Mouse (Mus musculus) yolk sac, embryonic 10.5 days (tissue): ENCODE data around the gene Siglec1.
A peak's percentile ranks its signal among the peaks of the same experiment; 100 is the strongest.

Source experiments
- DNase-seq: peaks from one replicate; pipeline ENCODE4 v3.0.0-alpha.2; 2017; ENCODE audit warnings: low spot score

The Siglec1 gene

DNA sequence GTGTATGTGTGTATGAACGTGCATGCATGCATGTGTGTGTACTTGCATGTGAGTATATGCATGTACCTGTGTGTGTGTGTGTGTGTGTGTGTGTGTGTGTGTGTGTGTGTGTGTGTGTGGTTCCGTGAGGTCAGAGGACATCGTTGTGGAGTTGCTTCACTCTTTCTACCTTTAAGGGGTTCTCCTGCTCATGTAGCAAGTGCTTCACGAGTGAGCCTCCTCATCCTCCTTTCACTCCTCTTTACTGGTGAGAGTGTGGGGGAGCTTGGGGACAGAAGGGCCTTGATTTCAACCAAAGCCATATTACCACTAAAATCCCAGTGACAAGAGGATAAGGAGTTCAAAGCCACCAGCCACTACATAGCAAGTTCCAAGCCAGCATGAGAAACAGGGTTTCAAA, 10.5 kb upstream of the Siglec1 start:
- no peak for DNase-seq

DNA sequence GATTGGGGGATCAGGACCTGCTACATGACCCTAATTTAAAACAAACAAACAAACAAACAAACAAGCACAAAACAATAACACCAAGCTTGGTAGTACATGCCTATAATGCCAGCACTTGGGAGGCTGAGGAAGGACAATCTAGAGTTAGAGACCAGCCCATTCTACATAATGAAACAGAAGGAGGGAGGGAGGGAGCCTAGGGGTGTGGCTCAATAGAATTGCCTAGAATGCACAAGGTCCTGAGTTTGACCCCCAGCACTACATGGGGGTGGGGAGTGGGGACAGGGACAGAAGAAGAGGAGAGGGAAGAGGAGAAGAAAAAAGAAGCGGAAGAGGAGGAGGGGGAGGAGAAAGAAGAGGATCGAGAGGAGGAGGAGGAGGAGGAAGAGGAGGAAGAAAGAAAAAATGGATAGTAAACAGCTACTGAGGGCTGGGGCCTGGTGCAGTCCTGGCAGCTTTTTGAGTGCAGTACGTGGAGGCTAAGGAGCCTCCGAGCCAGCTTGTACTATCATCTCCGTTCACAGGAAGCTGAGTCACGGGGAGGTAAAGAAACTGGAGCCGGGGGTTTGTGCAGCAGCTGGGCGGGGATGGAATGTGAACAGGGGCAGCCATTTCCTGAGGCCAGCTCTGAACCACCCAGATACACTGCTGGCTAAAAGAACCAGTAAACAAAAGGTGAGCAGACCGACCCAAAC, 9.7 kb upstream of the Siglec1 start:
- DNase-seq, result peak; percentile 72

DNA sequence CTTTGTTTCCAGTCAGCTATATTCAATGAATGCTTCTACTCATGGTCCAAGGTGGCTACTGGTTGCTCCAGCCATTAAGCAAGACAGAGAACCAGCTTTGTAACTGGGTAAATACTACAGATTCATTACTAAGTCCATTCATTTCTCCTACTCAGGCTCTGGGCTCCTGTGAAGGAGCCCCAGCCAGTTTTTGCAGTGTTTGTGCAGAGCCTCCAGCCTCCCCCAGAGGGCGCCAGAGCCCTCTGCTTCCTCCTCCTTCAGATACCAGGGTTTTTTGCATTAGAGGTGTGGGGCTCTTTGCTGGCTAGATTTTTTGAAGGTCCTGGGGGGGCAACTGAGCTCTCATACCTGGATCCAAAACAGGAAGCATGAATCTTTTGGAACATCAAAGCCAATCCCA, 8.3 kb upstream of the Siglec1 start:
- peak; percentile 66 for DNase-seq

DNA sequence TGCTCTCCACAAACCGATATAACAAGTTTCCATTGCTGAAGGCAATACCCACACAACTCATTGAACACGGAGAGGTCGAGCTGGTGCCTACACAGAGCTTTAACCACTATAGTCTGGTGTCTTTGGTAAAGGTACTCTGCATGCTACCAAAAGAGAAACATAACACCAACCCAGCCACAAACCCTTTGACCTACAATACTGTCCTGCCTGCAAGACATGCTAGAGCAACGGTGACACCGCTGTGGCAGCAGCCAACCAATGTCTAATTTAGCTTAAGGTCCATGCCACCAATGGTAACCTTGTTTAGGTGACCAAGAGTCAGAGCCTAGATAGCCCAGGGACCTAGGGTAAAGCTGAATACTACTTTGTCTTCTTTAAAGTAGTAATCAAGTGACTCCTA, 7.0 kb upstream of the Siglec1 start:
- DNase-seq, result no peak

DNA sequence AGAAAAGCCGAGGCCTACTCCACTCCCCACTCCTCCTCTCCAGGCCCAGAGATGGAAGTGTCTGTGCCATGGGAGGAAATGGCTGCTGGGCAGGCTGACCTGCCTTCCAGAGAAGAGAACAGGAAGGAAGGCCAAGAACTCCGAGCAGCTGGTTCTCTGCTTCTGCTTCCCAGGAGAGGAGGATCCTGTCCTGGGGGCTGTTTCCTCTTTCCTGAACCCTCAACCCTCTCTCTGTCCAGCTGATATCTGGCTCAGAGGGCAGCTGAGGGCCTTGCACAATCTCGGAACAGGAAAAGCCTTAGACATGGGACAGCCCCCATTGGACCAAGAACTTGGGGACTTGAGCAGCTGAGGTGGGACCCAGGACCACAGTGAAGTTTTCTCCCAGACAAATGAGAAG, 4.3 kb upstream of the Siglec1 start:
- no peak for DNase-seq

DNA sequence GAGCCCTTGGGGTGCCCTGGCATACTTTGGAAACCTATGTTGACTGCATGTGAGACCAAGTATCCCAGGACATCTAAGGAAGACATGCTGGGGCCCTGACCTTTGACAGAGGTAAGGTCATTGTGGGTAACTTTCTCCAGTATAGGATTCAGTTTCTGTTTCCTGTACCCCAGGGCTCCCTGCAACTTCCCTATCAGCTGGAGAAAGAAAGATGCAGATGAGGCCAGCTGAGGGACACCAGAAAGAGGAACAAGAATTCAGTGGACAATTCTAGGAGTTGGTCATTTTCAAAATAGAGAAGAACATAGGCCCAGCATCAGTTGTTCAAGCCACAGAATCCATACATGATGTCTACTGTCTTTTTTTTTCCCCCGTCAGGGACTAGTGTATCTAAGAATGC, 3.1 kb upstream of the Siglec1 start:
- no peak for DNase-seq

DNA sequence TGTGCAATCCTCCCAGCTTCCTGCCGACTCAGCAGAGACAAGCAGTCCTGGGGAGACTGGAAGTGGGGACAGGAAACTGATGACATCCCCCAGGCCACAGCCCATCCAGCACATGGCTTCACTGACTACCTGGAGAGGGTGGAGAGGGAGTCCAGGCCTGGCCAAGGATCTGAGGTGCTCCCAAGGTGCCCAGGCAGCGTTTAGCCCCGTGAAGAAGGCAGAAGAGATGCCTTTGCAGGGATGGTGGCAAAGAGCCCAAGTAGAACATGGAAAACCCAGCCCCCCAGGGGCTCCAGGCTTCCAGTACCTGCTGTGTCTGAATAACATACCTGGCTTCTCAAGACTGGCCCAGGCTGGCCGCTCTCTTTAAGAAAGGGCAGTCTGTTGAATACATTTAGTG, 2.0 kb upstream of the Siglec1 start:
- DNase-seq, result no peak

DNA sequence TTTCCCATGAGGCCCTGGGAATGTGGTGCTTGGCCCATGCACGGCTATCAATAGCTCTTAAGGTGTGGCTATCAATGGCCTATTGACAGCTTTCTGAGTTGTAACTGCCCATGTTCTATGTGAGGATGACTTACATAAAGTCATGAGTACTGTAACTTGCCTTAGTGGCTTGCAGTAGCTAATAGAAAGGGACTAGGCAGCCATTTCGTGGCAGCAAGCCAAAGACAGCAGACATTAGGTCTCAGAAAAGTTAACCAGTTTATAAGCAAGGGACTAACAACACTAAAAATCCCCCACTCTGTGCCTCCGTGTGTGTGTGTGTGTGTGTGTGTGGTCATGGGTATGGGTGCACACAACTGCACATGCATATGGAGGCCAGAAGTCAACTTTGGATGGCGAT, 2.4 kb downstream of the Siglec1 start:
- no peak for DNase-seq

DNA sequence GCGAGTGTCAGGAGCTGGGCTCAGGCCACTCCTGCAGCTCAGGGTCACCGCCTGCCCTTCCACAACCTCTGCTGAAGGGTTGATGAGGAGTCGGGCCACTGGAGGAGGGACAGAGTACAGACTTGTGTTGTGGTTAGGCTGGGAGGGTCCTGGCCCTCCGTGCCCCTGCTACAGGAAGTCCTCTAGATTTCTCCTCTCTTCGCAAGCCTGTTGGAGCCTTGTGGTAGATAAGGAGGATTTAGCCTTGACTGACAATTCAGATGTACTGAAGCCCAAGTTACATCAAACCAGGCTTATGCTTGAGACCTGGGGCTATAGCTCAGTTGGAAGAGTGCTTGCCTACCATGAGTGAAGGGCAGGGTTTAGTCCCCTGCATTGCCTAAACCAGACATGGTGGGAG, 6.1 kb downstream of the Siglec1 start:
- DNase-seq, result no peak

DNA sequence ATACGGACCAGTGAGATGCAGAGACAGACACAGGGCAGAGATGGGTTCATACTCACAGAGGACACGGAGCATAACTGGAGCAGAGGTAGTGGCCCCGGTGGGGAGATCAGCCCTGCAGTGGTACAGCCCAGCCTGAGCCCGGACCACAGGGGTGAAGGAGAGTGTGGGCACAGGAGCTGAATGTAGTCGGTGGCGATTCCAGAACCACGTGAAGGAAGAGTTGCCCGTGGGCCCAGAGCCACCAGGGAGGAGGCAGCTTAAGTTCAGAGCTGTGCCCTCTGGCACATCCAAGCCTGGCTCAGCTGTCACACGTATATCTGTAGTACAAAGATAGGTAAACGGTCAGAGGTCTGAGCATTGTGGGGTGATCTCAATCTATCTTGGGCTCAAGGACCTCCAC, 14.0 kb downstream of the Siglec1 start:
- DNase-seq, result no peak

DNA sequence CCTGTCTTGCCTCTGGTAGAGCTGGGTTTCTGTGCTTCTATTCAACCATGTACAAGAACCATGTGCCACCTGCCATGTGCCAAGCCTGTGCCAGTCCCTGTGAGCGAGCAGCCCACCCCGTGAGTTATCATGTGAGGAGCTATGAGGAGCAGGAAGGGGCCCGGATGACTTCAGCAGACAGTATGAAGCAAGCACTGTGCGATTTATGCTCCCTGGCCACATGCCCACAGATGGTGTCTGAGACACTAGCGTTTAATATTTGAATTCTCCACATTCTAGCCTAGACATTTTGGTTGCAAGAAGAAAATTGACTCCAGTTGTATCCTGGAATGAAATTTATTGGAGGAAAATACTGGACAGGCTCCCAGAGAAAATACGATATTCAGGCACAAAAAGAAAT, 19.1 kb downstream of the Siglec1 start:
- DNase-seq, result no peak

DNA sequence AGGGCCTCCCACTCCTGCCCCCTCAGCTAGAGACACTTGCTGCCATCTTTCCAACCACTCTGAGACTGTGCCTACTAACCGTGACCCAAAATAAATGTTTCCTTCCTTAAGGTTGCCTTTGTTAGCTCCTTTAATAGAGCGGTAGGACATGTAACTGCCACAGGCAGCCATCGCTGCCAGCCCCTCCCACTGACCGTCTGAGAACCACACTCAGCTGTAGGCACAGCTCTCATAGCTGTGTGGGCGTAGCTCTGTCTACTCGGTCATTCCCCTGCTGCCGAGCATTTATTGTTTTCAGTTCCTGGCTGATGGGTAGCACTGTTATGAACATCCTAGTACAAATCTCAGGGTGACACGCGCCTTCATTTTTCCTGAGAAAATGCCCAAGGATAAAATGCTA, 20.2 kb downstream of the Siglec1 start:
- DNase-seq, result no peak

DNA sequence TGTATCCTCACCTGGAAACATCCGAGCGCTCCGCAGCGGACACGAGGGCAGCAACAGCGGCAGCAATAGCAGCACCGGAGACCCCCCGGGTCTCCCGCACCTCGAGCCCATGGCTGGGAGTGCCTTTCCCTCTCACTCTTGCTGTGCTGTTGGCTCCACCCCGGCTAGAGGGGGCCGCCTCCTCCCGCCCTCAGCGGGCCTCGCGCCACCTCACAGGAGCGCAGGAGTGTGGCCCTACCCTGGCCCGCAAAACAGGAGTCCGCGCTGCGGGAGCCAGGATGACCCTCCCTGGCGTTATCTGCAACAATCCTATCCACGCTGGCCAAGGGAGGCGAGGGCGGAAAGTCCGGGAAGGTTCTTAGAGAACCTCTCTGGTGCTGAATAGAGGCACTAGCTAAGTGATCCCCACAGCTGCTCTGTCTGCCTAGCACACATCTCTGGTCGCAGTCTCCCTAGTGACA, 23.1 kb downstream of the Siglec1 start, which contains the start of gene Adam33:
TSS of gene Adam33 (minus strand) at position 411 of the 461 bp plus-strand sequence.
- DNase-seq, result peak; percentile 29

DNA sequence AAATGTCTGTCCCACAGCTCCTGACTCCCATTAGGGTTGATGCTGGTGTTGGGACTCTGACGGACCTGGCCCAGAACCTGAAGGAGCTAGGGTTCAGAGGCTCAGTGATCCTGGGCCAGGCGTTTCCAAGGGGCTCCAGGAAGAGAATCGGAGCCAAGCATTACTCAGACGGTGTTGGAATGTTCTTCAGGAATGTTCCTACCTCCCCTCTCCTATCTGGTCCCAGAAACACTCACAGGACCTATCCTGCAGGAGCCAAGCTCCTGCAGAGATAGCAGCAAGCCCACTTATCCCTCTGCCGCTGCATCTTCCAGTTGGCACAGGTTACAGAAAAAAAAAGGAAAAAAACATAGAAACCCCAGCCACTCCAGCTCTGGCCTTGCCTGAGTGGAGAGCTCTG, 25.0 kb downstream of the Siglec1 start:
- DNase-seq, result peak; percentile 16

DNA sequence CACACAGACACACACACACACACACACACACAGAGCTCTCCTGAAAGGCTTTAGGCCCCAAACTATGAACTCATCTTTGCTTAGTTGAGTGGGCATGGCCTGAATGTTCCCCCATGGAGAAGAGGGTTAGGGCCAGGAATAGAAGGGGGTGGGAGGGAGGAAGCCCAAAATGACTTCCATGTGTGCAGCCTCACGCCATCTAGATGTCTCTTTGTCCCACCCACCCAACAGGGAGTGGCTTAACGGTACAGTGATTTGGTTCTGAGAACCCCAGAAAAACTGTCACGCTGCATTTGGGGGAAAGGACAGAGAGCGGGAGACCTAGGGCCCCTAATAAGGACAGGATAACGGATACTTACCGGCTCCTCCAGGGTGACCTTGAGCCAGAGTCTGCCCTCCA, 25.8 kb downstream of the Siglec1 start:
- DNase-seq, result no peak

DNA sequence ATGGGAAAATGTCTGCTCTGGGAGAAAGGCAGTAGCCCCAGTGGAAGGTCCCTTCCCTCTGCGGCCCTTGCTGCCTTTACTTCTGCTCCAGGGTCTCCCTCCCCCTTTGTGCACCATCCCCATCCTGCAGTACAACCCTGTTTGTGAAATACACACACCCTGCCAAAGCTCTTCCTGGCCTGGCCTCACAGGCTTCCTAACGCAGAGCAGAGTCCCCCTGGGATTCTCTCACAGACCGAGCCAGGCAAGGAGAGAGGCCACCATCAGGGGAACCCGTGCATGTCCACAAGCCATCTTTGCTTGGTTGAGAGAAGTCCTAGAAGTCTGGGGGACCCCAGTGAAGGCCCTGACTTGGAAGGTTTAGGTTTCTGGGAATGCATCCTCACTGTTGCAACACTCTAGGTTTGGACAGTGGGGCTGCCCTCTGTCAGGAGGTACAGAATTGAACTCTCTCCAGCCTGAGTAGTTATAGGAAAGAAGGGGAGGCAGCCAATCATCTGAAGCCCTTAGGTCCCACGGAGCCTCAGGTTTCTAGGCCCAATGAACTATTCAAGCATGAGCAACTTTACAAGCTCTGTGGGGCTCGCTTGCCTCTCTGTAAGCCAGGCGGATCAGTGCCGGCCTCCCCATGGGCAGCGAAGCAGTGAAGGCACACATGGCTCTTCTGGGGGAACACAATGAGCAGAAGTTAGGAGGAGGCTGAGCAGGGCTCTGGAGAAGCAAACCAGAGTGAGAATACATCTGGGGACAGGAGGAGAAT, 26.6 kb downstream of the Siglec1 start:
- no peak for DNase-seq

DNA sequence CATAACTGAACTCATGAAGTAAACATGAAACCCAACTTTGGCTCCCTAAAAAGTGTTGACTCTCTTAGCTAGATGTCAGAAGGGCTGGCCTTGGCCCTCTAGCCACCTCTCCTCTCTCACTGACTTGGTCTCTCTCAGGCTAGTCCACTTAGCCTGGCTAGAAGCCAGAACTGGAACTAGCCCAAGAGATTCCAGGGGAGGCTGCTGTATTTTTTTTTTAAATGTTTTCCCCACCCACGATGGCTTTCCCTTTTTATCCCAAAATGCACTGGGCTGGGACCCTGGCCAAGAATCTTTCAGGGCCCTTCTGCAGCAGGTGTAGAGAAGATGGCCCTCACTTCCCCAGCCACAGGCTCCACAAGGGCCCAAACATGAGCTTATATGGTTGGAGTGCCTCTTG, 27.2 kb downstream of the Siglec1 start:
- DNase-seq, result no peak

DNA sequence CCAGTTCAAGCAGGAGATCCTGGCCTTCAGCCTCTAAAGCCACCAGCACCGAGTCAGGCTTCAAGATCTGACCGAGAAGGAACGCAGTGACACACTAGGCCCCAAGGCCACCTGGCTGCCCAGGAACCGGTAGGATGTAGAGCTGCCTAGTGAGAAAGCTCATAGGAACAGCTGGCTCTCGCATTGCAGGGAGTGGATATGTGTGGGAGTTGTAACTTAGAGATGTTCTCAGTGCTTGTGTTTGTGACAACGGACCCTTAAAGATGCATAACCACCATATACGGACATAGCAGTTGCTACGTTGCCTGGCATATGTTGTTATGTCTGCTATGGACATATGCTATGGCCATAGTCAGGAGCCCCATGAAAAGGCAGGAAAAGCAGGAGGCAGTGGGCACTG, 27.9 kb downstream of the Siglec1 start:
- no peak for DNase-seq

DNA sequence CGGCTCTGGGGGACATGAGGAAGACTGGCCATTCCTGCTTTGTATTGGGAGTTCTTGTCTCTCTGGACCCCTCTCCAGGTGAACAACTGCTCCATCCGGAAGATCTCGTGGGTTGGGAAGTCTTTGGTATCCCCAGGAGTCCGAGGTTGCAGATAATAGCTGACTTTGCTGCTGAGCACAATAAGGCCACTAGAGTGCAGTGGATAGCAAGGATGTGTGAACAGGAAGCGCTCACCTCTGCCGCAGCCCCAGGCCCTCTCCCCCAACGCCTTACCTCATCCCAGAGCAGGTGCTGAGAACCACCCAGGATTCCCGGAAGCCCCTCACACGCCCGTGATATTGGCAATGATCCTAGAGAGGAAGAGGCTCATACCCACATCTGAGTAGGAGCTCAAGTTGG, 30.4 kb downstream of the Siglec1 start:
- DNase-seq, result peak; percentile 45

DNA sequence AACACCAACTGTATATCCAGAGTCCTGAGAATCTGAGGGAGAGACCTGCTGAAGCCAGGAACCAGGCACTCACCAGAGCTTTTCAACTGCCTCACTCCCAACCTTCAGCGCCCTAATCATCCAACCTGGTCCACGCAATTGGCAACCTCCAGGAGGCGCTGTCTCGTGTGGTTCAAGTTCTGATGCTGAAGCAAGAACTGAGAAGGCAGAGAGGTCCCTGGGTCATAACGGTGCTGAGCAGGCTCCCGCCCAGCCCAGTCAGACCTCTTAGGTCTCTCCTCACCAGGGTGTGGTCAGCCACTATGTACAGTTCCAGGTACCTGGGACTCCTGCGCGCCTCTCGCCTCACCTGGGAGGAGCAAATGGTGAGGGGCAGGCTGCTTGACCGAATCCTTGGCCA, 30.9 kb downstream of the Siglec1 start:
- peak; percentile 32 for DNase-seq

DNA sequence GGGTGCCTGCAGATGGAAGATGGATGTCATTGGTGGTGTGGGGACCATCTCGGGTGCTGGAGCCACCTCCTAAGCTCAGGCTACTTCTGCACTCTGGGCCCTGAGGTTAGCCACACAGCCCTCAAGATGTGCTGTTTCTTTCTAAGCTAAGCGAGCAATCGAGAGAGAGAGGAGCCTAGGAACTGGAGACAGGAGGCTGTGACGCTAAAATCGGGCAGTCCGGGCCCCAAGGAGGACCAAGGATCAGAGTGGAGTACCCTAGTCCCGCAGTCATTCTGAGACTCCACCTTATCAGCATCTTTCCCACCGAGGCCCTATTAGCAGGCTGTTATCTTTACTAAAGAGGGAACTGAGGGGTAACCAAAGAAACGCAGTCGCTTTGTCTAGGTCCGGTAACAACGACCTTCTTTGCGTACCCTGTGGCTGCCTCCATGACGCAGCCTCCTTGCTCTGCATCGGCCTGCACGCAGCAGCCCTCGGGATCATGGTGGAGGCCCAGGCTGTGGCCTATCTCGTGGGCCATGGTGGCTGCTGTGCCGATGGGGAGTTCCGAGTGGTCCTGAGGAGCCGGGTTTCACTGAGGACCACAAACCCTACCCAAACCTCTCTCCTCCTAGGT, 31.8 kb downstream of the Siglec1 start:
- DNase-seq, result no peak

DNA sequence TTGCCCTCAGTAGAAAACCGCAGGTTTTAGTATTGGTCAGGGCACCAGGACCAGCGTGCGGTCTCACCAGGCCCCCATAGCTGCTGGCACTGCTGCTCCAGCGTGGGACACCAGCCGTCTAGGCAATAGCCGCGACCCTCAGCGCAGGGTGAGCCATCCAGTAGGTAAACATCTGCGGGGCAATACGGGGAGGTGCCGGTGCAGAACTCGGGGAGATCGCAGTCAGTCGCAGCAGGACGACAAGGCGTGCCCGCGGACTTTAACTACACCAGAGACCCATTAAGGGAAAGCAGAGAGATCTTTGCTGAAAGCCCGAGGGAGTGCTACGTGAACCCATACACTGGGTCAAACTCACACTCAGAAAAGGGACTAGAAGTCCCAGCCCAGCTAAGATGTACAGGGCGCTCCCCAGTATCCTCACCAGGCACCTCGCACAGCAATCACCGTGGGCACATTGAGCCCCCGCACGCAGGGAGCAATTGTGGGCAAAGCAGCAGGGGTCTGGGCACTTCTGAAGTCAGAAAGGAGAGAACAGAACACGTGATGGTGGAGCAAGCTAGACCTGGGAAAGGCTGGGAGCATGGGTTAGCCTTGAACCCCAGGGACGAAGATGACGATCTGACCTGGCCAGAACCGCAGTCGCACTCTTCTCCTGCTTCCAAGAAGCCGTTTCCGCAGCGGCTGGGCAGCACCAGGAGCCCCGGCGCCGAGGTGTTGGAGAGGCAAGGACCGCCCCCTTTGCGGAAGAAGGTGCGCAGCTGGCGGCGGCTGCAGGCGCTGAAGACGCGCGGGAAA, 32.5 kb downstream of the Siglec1 start:
- peak; percentile 30 for DNase-seq
